Mouse (Mus musculus) embryonic facial prominence, embryonic 10.5 days (tissue): ENCODE data around the gene Gpr157. TPM values are rescaled to one million over a fixed set of nuclear protein-coding genes. Genes with fewer than 3 reads are reported as not detected.

ENCODE experiments used
- DNase-seq: peaks from one replicate; pipeline ENCODE4 v3.0.0-alpha.2; 2017; ENCODE audit warnings: low spot score
- H3K27ac ChIP-seq: fragments of 300-500 bp; sonication (generic); replicated peaks from 2 replicates; pipeline ENCODE4 v1.5.1; 2016; ENCODE audit warnings: mild to moderate bottlenecking
- H3K27me3 ChIP-seq: fragments of 300-500 bp; sonication (generic); replicated peaks from 2 replicates; pipeline ENCODE4 v1.6.1; 2016; ENCODE audit warnings: low read depth, mild to moderate bottlenecking; ENCODE audit not compliant: poor library complexity, severe bottlenecking
- H3K36me3 ChIP-seq: fragments of 300-500 bp; sonication (generic); replicated peaks from 2 replicates; pipeline ENCODE4 v1.6.1; 2016; ENCODE audit warnings: mild to moderate bottlenecking, moderate library complexity
- H3K4me1 ChIP-seq: fragments of 300-500 bp; sonication (generic); 2 replicates; pipeline ENCODE4 v1.6.1; 2016
- H3K4me3 ChIP-seq: fragments of 300-500 bp; sonication (generic); 2 replicates; pipeline ENCODE4 v1.5.1; 2016; ENCODE audit warnings: mild to moderate bottlenecking, moderate library complexity
- H3K9me3 ChIP-seq: fragments of 300-500 bp; sonication (generic); 2 replicates; pipeline ENCODE4 v1.6.1; 2016; ENCODE audit warnings: mild to moderate bottlenecking
- WGBS: fragments of 180-500 bp; shearing (Covaris S2); methylation state at CpG from one replicate; pipeline ENCODE4 v1.1.7; 2016; 5-methylcytosine and 5-hydroxymethylcytosine counted together
- polyA plus RNA-seq: library from polyadenylated mRNA; unstranded; fragments of >200 nt; fragmentation: Nextera tagmentation; extraction: Ambion mirVana; gene quantifications from 2 replicates; pipeline ENCODE4 v1.2.1, GENCODE M21; 2016

Gene Gpr157
- polyA plus RNA-seq, 1 experiment from 2014 or later: 0.55 TPM

DNA sequence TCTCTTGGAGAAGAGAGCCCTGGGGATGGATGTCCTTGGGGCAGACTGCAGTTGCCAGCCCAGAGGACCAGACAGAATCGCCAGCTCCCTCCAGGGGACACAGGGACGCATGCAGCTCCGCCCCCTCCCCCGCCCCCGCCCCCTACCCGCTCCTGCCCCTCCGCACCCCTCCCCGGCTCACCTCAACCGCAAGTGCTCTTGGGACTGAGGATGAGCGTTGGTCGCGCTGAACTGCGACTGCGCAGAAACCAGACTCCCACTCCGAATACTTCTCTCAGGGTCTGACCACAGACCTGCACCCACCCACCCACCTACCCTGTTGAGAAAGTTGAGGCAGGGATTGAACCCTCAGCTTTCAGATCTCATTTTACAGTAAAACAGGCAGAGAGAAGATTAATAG, 31.9 kb downstream of the Gpr157 start, which contains the start of gene Slc2a5:
Gene Slc2a5, plus strand, starts transcription at position 229 of the 400 bp plus-strand sequence.
- Histone ChIP-seq H3K9me3 (no peaks in the 10 kb centered on the region), H3K27ac (peak within 1 kb of the TSS; percentile 52), H3K4me1 (peaks cover 28% of the 10 kb centered on the region), H3K4me3 (peak within 1 kb of the TSS; percentile 42), H3K27me3 (peaks cover 3% of the 10 kb centered on the region; the same call in 1 of the 2 replicates), H3K36me3 (no peaks in the 10 kb centered on the region)
- WGBS: 9% methylated on average over 15 of the region's 15 CpGs
- peak; percentile 74 for DNase-seq

DNA sequence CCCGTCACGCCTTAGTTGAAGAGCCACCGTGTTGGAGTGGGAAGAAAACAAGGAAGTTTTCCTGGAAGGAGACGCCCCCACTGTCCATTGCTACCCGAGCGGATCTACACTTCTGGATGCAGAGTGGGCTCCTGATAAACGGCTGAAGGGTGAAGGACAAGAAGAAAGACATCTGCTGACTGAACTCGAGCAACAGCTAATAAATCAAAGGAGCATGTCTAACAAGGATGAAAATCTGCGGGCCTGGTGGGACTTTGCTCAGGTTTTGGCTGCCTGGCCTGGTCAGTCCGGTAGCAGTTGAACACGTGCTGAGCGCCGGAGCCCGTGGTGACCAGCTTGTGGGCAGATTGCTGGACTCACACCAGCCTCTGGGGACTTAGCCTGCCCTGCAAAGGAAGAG, 32.5 kb downstream of the Gpr157 start:
- WGBS: 67% methylated on average over 14 of the region's 14 CpGs
- Histone ChIP-seq H3K9me3 (no peaks in the 10 kb centered on the region), H3K36me3 (no peaks in the 10 kb centered on the region), H3K27ac (peak overlapping the region; percentile 52; the same call in 1 of the 2 replicates), H3K4me1 (peaks cover 28% of the 10 kb centered on the region), H3K4me3 (peak overlapping the region; percentile 42), H3K27me3 (peaks cover 3% of the 10 kb centered on the region)
- DNase-seq: no peak

GRCm38 (mm10) chr4:150120173-150120833, 33.1 kb downstream of the Gpr157 start:
- no peak overlapping the region for H3K4me3 ChIP-seq
- WGBS: 60% methylated on average over 15 of the region's 15 CpGs
- no peaks in the 10 kb centered on the region for H3K9me3 ChIP-seq
- no peaks in the 10 kb centered on the region for H3K36me3 ChIP-seq
- no peak overlapping the region for H3K27ac ChIP-seq
- DNase-seq: no peak
- H3K4me1 ChIP-seq: peaks cover 28% of the 10 kb centered on the region
- H3K27me3 ChIP-seq: peaks cover 3% of the 10 kb centered on the region

DNA sequence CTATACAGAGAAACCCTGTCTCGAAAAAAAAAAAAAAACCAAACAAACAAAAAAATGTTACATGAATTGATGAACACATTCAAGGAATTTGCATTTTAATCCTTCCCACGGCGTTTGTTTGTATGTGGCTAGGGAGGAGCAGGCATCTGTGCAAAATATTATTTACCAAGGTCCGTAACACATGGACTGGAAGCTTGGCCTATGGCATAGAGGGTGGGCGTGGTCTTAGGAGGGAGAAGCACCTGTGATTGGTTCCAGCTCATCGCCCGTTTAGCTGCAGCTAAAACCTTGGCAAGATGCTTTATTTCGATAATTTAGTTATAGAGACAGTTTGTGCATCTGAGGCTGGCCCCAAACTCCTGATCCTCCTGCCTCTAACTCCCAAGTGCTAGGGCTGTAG, 34.3 kb downstream of the Gpr157 start:
- Histone ChIP-seq H3K4me1 (peaks cover 28% of the 10 kb centered on the region), H3K9me3 (no peaks in the 10 kb centered on the region), H3K27ac (no peak overlapping the region), H3K4me3 (no peak overlapping the region), H3K27me3 (peaks cover 3% of the 10 kb centered on the region), H3K36me3 (no peaks in the 10 kb centered on the region)
- 76% methylated on average over 8 of the region's 8 CpGs for WGBS
- DNase-seq: no peak

DNA sequence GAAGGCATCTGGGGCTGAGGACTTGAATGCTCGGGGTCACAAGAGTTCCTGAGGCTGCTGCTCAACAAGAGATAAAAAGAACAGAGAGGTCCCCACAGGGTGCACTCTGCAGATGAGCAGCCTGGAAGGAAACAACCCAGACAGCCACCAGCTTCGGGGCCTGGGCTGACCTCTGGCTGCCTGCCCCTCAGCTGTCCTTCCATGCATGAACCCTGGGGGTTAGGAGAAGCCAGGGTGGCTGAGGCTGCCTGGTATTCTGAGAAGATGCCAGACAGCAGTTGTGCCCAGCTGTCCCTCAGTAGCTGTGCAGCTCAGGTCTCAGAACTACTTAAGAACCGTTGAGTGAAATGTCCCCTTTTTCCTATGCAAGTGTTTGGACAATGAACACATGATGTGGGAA, 35.3 kb downstream of the Gpr157 start:
- 65% methylated on average over 3 of the region's 3 CpGs for WGBS
- Histone ChIP-seq H3K4me1 (peaks cover 28% of the 10 kb centered on the region), H3K4me3 (no peak overlapping the region), H3K27me3 (peaks cover 3% of the 10 kb centered on the region), H3K9me3 (no peaks in the 10 kb centered on the region), H3K27ac (no peak overlapping the region), H3K36me3 (no peaks in the 10 kb centered on the region)
- no peak for DNase-seq

DNA sequence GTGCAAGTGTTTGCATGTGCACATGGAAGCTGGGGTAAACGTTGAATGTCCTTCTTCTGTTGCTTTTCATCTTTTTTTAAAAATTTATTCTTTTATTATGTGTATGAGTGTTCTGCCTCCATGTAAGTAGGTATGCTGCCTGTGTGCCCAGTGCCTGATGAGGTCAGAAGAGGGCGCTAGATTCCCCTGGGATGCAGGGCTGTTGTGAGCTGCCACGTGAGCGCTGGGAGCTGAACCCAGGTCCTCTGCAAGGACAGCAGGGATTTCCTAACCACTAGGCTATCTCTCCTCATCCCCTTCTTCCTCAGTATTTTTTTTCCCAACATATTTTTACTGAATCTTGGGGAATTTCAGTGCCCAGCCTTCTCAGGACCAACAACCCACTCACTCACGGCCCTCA, 39.2 kb downstream of the Gpr157 start:
- Histone ChIP-seq H3K4me3 (no peak overlapping the region), H3K9me3 (no peaks in the 10 kb centered on the region), H3K36me3 (no peaks in the 10 kb centered on the region), H3K4me1 (peaks cover 28% of the 10 kb centered on the region), H3K27me3 (no peaks in the 10 kb centered on the region; the same call in 1 of the 2 replicates), H3K27ac (no peak overlapping the region)
- WGBS: 87% methylated on average over 5 of the region's 5 CpGs
- DNase-seq: no peak

GRCm38 (mm10) chr4:150127894-150128293, 40.7 kb downstream of the Gpr157 start:
- WGBS: 92% methylated on average over 7 of the region's 7 CpGs
- Histone ChIP-seq H3K4me1 (peaks cover 32% of the 10 kb centered on the region), H3K27ac (no peak overlapping the region), H3K27me3 (no peaks in the 10 kb centered on the region; the same call in 1 of the 2 replicates), H3K36me3 (no peaks in the 10 kb centered on the region), H3K9me3 (no peaks in the 10 kb centered on the region), H3K4me3 (no peak overlapping the region)
- DNase-seq: no peak

DNA sequence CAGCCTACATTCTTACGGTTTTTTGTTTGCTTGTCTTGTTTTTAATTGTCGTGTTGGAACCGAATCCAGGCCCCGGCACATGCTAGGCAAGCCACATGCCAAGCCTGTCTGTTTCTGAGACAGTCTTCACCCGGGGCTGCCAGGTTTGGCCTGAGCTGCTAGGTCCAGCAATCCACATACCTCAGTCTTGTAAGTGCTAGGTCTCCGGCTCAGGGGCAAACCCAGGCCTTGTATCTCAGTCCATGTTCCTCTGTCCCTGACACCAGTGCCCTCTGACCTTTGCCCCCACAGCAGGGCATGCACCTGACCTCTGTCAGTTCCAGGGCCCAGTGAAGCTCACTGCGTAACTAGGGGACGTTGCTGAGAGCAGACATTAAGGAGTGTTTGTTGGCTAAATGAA, 41.4 kb downstream of the Gpr157 start:
- Histone ChIP-seq H3K27ac (peak overlapping the region; percentile 74), H3K27me3 (peaks cover 2% of the 10 kb centered on the region), H3K36me3 (no peaks in the 10 kb centered on the region), H3K4me3 (no peak overlapping the region), H3K9me3 (no peaks in the 10 kb centered on the region), H3K4me1 (peaks cover 39% of the 10 kb centered on the region)
- 50% methylated on average over 8 of the region's 8 CpGs for WGBS
- peak; percentile 46 for DNase-seq

DNA sequence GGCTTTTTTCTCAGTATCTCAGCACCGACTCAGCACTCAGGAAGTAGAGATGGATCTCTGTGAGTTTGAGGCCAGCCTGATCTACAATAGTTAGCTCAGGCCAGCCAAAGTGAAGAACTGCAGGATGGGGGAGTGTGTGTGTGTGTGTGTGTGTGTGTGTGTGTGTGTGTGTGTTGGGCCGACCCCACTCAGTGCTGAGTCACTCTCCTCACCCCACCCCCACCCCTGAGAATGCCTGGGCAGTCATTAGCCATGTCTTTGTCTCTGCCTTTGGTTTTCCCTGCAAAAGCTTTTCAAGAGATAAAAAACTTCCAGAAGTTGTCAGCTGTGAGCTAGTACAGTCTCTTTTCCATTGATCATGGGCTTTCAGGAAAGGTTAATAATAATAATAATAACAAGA, 43.5 kb downstream of the Gpr157 start:
- Histone ChIP-seq H3K27me3 (peaks cover 8% of the 10 kb centered on the region; the same call in 1 of the 2 replicates), H3K36me3 (no peaks in the 10 kb centered on the region), H3K9me3 (no peaks in the 10 kb centered on the region), H3K27ac (peak overlapping the region; percentile 61), H3K4me1 (peaks cover 47% of the 10 kb centered on the region), H3K4me3 (no peak overlapping the region)
- 36% methylated on average over 2 of the region's 2 CpGs for WGBS
- DNase-seq: no peak

- DNase-seq: peak; percentile 48
- H3K27me3 ChIP-seq: peaks cover 8% of the 10 kb centered on the region; the same call in 1 of the 2 replicates
- peaks cover 62% of the 10 kb centered on the region for H3K4me1 ChIP-seq
- no peaks in the 10 kb centered on the region for H3K9me3 ChIP-seq
- no peak overlapping the region for H3K27ac ChIP-seq
- no peaks in the 10 kb centered on the region for H3K36me3 ChIP-seq
- peak overlapping the region; percentile 45 for H3K4me3 ChIP-seq
- 27% methylated on average over 24 of the region's 24 CpGs for WGBS
Observed at GRCm38 (mm10) chr4:150132692-150133271, 45.6 kb downstream of the Gpr157 start.

- no peak for DNase-seq
- H3K36me3 ChIP-seq: no peaks in the 10 kb centered on the region
- no peaks in the 10 kb centered on the region for H3K9me3 ChIP-seq
- peaks cover 19% of the 10 kb centered on the region for H3K27me3 ChIP-seq
- H3K4me3 ChIP-seq: no peak overlapping the region
- 89% methylated on average over 7 of the region's 7 CpGs for WGBS
- H3K4me1 ChIP-seq: peaks cover 70% of the 10 kb centered on the region
- no peak overlapping the region for H3K27ac ChIP-seq
Observed at GRCm38 (mm10) chr4:150135254-150135653, 48.1 kb downstream of the Gpr157 start.

GRCm38 (mm10) chr4:150136693-150137092, 49.5 kb downstream of the Gpr157 start:
- peaks cover 19% of the 10 kb centered on the region for H3K27me3 ChIP-seq
- DNase-seq: peak; percentile 84
- 7% methylated on average over 10 of the region's 10 CpGs for WGBS
- H3K4me3 ChIP-seq: no peak overlapping the region
- no peaks in the 10 kb centered on the region for H3K36me3 ChIP-seq
- H3K4me1 ChIP-seq: peaks cover 56% of the 10 kb centered on the region
- no peaks in the 10 kb centered on the region for H3K9me3 ChIP-seq
- H3K27ac ChIP-seq: no peak overlapping the region
